Mouse (Mus musculus) liver, adult (tissue): Measurements from ENCODE around the gene Uba52.

Experiments used
- GATA4 ChIP-seq: IDR thresholded peaks from 2 replicates; pipeline ENCODE4 v1.6.1; 2014; ENCODE audit warnings: mild to moderate bottlenecking, low read length; ENCODE audit not compliant: insufficient replicate concordance

The Uba52 gene

GRCm38 (mm10) chr8:70517940-70518643, 7.5 kb upstream of the Uba52 start:
- TF ChIP-seq GATA4 = no peak

DNA sequence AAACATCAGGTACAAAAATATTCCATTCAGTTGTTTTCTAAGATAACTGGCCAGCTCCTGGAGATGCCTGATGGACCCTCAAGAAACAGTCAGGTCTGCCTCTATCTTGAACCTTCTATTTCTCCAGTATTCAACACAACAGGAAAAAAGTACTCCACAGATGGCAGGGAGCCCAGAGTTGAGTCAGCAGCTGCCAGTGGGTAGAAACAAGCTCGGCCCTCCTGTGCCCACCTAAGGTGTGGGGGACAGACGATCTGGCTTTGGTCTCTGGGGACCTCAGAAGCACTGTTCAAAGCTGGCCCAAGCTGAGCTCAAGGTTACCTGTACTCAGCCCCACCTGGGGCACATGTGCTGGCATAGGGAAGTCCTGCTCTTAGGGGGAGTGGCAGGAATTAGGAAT, 2.8 kb upstream of the Uba52 start:
- TF ChIP-seq GATA4 = no peak

DNA sequence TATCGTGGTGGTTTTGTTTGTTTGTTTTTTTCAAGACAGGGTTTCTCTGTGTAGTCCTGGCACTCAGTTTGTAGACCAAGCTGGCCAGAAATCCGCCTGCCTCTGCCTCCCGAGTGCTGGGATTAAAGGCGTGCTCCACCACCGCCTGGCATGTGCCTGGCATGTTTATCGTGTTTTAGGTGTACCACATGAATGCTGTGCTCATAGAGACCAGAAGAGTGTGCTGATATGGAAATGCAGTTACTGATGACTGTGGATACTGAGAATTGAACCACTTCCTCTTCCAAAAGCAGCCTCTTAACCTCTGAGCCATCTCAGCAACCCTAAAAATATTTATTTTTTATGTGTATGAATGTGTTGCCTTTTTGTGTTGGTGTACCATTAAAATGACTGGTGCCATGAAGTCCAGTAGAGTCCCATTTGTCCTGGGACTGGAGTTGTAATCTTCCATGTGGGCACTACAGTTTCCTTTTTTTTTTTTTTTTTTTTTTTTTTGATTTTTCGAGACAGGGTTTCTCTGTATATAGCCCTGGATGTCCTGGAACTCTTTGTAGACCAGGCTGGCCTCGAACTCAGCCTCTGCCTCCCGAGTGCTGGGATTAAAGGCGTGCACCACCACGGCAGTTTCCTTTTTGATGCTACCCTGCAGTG, 1.8 kb upstream of the Uba52 start:
- TF ChIP-seq GATA4 = no peak

- TF ChIP-seq GATA4 = no peak
Measured at GRCm38 (mm10) chr8:70511770-70512169, 1.2 kb upstream of the Uba52 start.

DNA sequence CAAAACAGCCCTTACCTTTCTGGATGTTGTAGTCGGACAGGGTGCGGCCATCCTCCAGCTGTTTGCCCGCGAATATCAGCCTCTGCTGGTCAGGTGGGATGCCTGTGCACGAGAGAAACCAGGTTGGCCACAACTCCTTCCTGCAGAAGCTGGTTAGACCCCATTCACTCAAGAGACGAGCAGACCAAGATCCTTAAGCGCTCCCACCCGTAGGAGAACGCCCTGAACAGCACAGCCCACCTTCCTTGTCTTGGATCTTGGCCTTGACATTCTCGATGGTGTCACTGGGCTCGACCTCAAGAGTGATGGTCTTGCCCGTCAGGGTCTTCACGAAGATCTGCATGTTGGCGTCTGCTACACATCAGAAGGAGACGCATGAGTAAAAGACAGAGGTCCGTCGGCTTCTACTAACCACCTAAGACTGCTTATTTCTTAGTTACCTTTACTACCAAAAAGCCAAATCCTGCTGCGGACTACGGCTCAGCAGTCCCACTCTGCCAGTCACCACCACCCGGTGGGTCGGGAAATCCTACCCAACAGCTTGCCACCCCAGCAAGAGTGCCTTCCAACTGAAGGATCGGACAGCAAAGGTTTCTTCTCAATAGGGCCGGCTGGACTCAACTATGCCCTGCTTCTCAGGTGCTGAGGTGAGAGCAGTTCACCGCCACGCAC, 1.2 kb downstream of the Uba52 start:
- no peak for TF ChIP-seq GATA4

- no peak for TF ChIP-seq GATA4
Measured at GRCm38 (mm10) chr8:70507027-70507393, 3.6 kb downstream of the Uba52 start.

GRCm38 (mm10) chr8:70506328-70507026, 4.1 kb downstream of the Uba52 start, which contains the start of gene Rex1bd:
Gene Rex1bd, minus strand, starts transcription at chr8:70506752.
- TF ChIP-seq GATA4 = no peak; the same call in 1 of the 2 replicates

DNA sequence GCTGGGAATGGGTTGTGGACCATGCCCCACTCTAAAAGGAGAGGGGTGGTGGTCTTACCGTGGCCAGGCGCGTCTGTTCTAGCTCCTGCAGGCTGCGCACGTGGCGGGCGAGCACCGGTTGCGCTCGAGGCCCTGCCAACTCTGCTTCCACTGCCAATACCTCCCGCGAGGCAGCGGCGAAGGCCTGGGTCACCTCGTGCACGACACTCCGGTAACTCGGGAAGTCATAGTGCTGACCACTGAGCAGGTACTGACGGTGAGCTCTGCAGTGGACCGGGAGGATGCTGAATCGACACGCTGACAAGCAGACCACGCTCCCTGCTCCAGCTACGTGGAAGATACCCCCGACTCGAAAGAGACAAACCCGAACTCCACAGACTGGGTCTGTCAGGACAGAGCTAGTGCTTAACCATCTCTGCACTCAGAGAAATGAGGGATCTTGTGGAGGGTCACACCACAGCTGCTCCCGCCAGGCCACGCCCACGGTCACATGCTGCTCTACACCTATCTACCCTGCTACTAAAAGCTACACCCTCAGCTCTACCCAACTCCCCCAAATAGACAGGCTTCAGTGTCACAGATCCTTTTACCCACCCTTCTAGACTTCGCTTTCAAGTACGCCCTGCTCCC, 4.8 kb downstream of the Uba52 start:
- no peak for TF ChIP-seq GATA4

DNA sequence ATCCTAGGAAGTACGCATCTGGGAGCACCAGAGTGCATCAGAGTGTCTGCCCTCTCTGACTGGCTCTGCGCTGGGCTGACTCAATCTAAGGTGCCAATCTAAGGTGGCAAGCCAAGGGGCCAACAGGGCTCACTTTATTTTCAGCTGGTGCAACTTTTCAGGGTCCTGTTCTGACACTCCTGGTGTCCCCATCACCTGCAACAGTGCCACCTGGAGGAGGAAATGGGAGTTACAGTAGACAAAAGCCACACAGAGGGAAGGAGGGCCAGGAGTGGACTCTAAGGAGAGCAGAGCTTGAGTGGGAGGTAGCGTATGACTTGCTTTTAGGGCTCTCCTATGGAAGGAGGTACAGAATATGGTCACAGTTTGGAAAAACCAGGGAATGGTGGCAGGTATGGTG, 5.8 kb downstream of the Uba52 start:
- TF ChIP-seq GATA4 = no peak

DNA sequence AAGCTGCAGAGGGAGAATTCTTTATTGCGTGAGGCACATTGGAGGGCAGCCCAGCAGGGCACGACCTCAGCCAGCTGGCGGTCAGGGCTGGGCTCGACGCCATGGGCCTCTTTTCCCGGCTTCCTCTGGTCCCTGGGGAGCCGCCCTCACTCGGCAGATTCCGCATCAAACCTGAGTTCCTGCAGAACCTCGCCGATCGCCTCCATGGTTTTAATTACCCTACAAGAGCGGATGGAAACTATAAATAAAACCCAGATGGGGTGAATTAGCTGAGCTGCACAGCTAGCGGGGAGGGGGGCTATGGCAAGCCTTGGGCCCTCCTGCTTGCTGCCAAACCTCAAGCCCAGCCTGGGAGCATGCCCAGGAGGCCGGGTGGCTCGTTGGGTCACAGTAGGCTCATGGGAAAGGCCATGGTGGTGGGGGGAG, 6.3 kb downstream of the Uba52 start:
- TF ChIP-seq GATA4 = no peak

GRCm38 (mm10) chr8:70503062-70503750, 7.4 kb downstream of the Uba52 start:
- TF ChIP-seq GATA4 = no peak

DNA sequence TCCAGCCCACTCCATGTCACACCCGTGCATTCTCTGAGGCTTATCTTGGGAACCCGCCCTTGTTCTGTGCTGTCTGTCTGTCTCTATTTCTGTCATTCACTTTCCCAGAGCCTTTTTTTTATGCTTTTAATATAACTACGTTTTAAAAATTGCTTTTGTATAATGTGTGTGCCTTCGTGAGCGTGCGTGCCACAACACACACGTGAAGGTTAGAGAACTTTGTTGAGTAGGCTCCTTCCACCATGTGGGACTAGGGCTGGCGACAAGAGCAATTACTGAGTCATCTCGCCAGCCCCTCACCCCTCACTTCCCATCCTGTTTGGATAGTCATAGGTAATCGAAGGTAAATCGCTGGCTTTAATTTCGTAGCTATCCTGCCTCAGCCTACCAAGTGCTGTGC, 8.1 kb downstream of the Uba52 start:
- no peak for TF ChIP-seq GATA4

- no peak for TF ChIP-seq GATA4
Measured at GRCm38 (mm10) chr8:70501820-70502529, 8.6 kb downstream of the Uba52 start.
